Mouse (Mus musculus) retina, adult 2 months (tissue): ENCODE measurements around the gene Sh3bp5.

Experiments
- DNase-seq: peaks from one replicate; pipeline ENCODE4 v3.0.0-alpha.2; 2012; ENCODE audit warnings: low read depth, low spot score

The Sh3bp5 gene

GRCm38 (mm10) chr14:31393936-31394630 lies 41.8 kb downstream of the Sh3bp5 start:
- no peak for DNase-seq

- DNase-seq = no peak
Measured at GRCm38 (mm10) chr14:31393546-31393890, 42.4 kb downstream of the Sh3bp5 start.

- no peak for DNase-seq
Measured at GRCm38 (mm10) chr14:31392873-31393545, 42.9 kb downstream of the Sh3bp5 start.

GRCm38 (mm10) chr14:31392300-31392699 lies 43.6 kb downstream of the Sh3bp5 start:
- no peak for DNase-seq

GRCm38 (mm10) chr14:31389421-31390147 lies 46.3 kb downstream of the Sh3bp5 start:
- no peak for DNase-seq

GRCm38 (mm10) chr14:31388086-31388872 lies 47.6 kb downstream of the Sh3bp5 start:
- DNase-seq = no peak

- DNase-seq = no peak
Measured at GRCm38 (mm10) chr14:31387301-31387981, 48.4 kb downstream of the Sh3bp5 start.

- peak; percentile 26 for DNase-seq
Measured at GRCm38 (mm10) chr14:31385977-31386697, 49.7 kb downstream of the Sh3bp5 start.

GRCm38 (mm10) chr14:31385406-31385805 lies 50.5 kb downstream of the Sh3bp5 start:
- no peak for DNase-seq

- DNase-seq = no peak
Measured at GRCm38 (mm10) chr14:31384366-31385323, 51.2 kb downstream of the Sh3bp5 start.

GRCm38 (mm10) chr14:31383470-31384050 lies 52.3 kb downstream of the Sh3bp5 start:
- DNase-seq = no peak

- DNase-seq = no peak
Measured at GRCm38 (mm10) chr14:31382276-31382675, 53.6 kb downstream of the Sh3bp5 start.

- no peak for DNase-seq
Measured at GRCm38 (mm10) chr14:31376331-31376730, 59.5 kb downstream of the Sh3bp5 start.

- no peak for DNase-seq
Measured at GRCm38 (mm10) chr14:31374390-31374789, 61.5 kb downstream of the Sh3bp5 start.

GRCm38 (mm10) chr14:31369377-31369776 lies 66.5 kb downstream of the Sh3bp5 start:
- DNase-seq = no peak

GRCm38 (mm10) chr14:31367951-31368350 lies 67.9 kb downstream of the Sh3bp5 start:
- DNase-seq = no peak

- DNase-seq = no peak
Measured at GRCm38 (mm10) chr14:31365350-31365749, 70.5 kb downstream of the Sh3bp5 start.

GRCm38 (mm10) chr14:31364589-31364988 lies 71.3 kb downstream of the Sh3bp5 start:
- DNase-seq = no peak

- no peak for DNase-seq
Measured at GRCm38 (mm10) chr14:31362236-31362635, 73.6 kb downstream of the Sh3bp5 start.
